Mouse (Mus musculus): ENCODE results near the gene Ssc5d.

The Ssc5d gene

DNA sequence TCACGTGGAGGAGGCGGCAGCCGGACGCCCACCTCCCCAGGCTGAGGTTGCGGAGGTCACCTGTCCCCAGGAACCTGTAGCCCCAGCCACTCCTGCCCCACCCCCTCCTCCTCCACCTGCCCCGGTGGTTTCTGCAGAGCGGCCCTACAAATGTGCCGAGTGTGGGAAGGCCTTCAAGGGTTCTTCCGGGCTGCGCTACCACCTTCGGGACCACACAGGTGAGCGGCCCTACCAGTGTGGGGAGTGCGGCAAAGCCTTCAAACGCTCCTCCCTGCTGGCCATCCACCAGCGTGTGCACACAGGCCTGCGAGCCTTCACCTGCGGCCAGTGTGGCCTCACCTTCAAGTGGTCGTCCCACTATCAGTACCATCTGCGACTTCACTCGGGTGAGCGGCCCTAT is 5.6 kb upstream of the Ssc5d start:
- no peak for DNase-seq (ENCODE audit: low spot score in 2 of 2)

- DNase-seq (ENCODE audit: low spot score in 2 of 2) = no peak
Observed at GRCm38 (mm10) chr7:4920496-4920895, 5.1 kb upstream of the Ssc5d start.

DNA sequence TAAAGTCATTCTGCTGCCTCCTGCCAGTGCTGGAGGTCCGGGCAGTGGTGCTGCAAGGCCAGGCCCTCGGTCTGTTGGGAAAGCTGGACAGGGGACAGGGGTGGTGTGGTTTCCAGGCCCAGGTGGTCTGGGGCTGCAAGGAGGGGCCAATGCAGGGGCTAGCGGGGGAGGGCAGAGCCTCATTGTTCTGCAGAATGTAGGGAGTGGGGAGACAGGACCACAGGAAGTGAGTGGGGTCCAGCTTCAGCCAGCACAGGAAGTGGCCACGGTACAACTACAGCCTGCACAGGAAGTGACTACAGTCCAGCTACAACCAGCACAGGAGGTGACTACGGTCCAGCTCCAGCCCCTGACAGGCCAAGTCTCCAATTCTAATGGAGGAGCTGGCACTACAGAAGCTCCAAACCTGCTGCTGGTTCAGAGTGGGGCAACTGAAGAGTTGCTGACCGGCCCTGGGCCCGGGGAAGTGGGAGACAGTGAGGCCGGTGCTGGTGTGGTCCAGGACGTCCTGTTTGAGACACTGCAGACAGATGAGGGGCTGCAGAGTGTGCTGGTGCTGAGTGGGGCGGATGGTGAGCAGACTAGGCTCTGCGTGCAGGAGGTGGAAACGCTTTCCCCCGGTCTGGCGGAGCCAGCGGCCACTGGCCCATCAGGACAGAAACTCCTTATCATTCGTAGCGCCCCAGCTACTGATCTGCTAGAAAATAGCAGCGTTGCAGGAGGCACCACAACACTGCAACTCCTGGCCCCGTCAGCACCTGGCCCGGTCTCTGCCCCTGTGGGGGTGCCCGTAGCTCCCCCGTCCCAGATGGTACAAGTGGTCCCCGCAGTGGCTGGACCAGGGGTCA is 4.4 kb upstream of the Ssc5d start:
- DNase-seq (ENCODE audit: low spot score in 2 of 2) = no peak

GRCm38 (mm10) chr7:4921824-4922482 is 3.6 kb upstream of the Ssc5d start, which contains the start of gene Nat14:
Gene Nat14, plus strand, starts transcription at chr7:4922028.
- no peak for DNase-seq (ENCODE audit: low spot score in 2 of 2)

- DNase-seq (ENCODE audit: low spot score in 2 of 2) = peak; percentile 89 to 90
Observed at GRCm38 (mm10) chr7:4922508-4922907, 3.1 kb upstream of the Ssc5d start.

DNA sequence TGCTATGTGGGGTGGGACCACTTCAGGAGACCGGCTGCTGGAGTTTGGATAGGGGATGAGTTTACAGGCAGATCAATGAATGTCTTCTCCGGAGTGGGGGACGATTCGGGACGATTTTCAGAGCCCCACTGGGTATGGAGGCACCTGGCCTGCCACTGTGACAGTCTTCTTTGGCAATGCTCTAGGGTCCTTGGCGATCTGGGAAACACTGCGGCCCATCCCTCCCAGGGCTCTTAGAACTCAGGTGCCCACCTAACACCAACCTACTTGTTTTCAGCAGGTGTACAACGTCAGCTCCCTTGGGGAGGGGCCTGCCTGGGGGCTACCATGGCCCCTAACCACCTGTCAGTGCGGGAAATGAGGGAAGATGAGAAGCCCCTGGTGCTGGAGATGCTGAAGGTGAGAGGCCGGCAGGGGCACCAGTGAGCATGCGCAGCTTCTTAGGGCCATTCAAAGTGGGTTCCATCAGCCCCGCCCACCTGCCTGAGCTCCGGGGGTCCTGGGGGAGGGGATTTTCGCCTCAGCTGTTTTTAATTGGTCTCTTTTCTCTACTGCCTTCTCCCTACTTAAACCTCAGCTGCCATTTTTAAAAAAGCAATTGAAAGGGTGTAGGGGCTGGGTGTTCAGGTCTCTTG is 2.5 kb upstream of the Ssc5d start:
- peak; percentile 76 to 80 for DNase-seq (ENCODE audit: low spot score in 2 of 2)

- peak; percentile 56 to 64 for DNase-seq (ENCODE audit: low spot score in 2 of 2)
Observed at GRCm38 (mm10) chr7:4923586-4924364, 1.8 kb upstream of the Ssc5d start.

- DNase-seq (ENCODE audit: low spot score in 2 of 2) = no peak
Observed at GRCm38 (mm10) chr7:4924483-4924882, 1.1 kb upstream of the Ssc5d start.

DNA sequence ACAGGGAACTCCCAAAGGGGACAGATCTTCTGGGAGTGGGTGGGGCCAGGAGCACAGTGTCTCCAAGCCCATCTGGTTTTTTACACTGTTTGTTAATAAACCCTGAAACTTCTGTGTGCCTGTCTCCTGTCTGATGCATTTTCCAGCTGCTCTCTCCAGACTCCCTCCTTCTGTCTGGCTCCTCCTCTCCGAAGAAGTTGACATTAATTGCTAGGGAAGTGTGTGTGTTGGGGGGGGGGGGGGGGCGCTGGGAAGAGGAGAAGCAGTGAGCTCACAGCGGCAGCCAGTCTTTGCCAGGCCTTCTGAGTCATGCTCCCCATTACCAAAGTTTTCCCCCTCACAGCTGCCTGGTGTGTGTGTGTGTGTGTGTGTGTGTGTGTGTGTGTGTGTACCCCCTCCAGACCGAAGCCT is 689 bp upstream of the Ssc5d start:
- peak; percentile 31 to 53 for DNase-seq (ENCODE audit: low spot score in 2 of 2)

GRCm38 (mm10) chr7:4926849-4927248 is 1.3 kb downstream of the Ssc5d start:
- DNase-seq (ENCODE audit: low spot score in 2 of 2) = no peak

- no peak for DNase-seq (ENCODE audit: low spot score in 2 of 2)
Observed at GRCm38 (mm10) chr7:4927711-4928110, 2.1 kb downstream of the Ssc5d start.

- no peak for DNase-seq (ENCODE audit: low spot score in 2 of 2)
Observed at GRCm38 (mm10) chr7:4928323-4928722, 2.7 kb downstream of the Ssc5d start.

DNA sequence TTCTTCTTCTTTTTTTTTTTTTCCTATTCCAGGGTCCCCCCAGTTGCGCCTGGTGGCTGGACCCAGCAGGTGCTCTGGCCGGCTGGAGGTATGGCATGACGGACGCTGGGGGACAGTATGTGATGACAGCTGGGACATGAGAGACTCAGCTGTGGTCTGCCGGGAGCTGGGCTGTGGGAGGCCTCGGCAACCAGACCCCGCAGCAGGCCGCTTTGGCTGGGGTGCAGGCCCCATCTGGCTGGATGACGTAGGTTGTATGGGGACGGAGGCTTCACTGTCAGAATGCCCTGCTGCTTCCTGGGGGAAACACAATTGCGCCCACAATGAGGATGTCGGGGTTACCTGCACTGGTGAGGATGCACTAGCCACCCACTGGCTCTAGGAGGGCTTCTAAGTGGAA is 7.5 kb downstream of the Ssc5d start:
- no peak for DNase-seq (ENCODE audit: low spot score in 2 of 2)

GRCm38 (mm10) chr7:4934160-4934914 is 8.8 kb downstream of the Ssc5d start:
- DNase-seq (ENCODE audit: low spot score in 2 of 2) = no peak

- no peak for DNase-seq (ENCODE audit: low spot score in 2 of 2)
Observed at GRCm38 (mm10) chr7:4936832-4937231, 11.2 kb downstream of the Ssc5d start.

DNA sequence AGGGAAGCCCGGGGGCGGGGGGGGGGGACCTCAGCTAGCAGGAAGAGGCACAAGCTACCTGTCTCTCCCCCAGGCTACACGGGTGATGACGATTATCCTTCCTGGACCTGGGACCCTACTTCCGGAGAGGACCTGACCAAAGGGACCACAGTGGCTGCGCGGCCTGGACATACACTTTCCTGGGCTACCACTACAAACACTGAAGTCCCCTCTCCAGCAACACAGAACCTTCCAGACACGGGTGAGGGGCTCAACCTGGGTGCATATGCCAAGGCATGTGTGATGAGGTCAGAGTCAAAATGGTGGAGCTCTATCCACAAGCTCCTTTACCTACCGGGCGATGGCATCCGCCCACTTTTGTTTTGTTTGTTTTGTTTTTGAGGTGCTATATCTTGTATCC is 11.8 kb downstream of the Ssc5d start:
- DNase-seq (ENCODE audit: low spot score in 2 of 2) = no peak

- DNase-seq (ENCODE audit: low spot score in 2 of 2) = peak; percentile 64 to 66
Observed at GRCm38 (mm10) chr7:4938456-4938855, 12.9 kb downstream of the Ssc5d start.

DNA sequence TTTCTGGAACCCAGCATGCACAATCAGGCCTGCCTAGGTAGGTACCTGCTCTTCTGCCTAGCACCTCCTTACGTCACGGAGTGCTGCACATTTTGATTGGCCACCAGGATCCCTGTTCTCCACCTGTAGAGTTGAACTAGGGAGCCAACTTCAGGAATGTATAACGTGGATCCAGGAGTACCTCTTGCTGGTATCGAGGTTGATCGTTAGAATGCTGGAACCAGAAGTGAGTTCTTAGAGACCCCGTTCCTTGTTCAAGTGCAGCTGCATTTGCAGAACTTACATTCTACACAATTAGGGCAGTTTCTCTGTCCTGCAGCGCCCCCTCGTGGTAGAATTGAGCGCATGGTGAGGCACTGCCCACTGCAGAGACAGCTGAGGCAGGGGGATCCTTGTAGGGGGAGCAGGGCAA is 14.5 kb downstream of the Ssc5d start:
- DNase-seq (ENCODE audit: low spot score in 2 of 2) = peak; percentile 85 to 88

DNA sequence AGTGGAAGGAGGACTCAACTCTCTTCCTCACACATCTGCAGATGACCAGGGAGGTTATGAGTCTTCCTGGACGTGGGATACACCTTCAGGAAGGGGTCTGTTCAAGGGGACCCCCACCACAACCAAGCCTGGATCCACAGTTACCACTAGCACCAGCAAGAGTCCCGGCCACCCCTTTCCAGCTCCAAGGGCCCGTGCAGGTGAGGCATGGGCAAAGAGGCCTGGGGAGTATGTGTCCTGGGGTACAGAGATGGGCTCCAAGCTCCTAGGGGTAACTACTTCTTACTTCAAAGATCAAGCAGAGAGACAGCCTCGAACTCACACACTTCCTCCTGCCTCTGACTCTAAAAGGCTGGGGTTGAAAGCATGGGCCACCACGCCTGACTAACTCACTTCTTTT is 17.1 kb downstream of the Ssc5d start:
- no peak for DNase-seq (ENCODE audit: low spot score in 2 of 2)

DNA sequence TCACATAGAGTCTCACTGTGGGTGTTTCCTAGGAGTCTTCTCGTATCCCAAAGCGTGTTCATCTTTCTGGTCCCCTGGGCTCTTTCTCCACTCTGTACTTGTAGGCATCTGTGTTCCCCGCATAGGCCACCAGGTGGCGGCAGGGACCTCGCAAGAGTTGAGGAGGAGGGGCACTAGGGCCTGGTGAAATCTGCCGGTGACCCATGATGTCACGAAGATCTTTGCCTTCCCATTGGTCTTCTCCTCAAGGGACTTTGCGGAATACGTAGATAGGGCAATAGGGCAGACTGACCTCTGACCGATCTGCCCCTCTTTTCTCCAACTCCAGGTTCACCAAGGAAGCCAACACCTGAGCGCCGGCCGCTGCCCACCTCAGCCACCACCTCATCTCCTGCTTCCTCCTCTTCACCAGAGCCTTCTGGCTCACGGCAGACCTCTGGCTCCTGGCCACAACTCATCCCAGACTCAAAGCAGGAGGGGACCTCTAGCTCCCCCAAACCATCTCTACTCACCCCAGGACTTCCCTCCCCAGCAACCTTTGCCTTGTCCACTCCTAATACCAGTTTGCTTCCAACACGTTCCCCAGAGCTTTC is 17.7 kb downstream of the Ssc5d start:
- peak; percentile 94 to 96 for DNase-seq (ENCODE audit: low spot score in 2 of 2)

DNA sequence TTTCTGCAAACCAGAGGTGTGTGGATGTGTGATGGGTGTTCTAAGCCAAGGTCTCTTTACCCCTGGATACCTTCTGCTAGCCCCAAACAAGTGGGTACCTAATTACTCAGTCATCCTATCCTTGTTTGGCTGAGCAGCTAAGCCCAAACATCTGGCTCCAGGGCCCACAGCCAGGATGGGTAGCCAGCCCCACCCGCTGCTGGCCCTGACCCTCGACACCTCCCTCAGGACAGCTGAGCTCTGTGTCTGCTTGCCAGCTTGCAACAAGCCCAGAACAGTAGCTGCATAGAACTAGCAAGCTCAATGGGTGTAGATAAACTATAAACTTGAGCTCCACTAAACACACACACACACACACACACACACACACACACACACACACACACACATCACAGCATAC is 22.3 kb downstream of the Ssc5d start:
- no peak for DNase-seq (ENCODE audit: low spot score in 2 of 2)

Measured in right cerebral cortex, adult 2 months (tissue).